In genomic region chr4:41326876-41327275, GRCm38 (mm10) we compare ENCODE assay signal across 26 mouse cellular contexts. TPM values are rescaled to one million over a fixed set of nuclear protein-coding genes. Genes with fewer than 3 reads are reported as not detected.
DNase-seq lines count a peak whose midpoint lies in the region; ATAC-seq and TF ChIP-seq lines count a peak whose summit lies in the region.
"Had no signal": no experiment of that assay in that cellular context is flagged by ENCODE, and none has a peak within 500 bp of the region (broad histone marks: within the 10 kb centered on the region; RNA-seq: fewer than 3 reads in every experiment).

No protein-coding gene starts in this region.

- no peaks in the 10 kb centered on the region for H3K27me3 ChIP-seq in liver, embryonic 15.5 days
- no peaks in the 10 kb centered on the region for H3K27me3 ChIP-seq in liver, postnatal 0 days (ENCODE audit: insufficient read depth, low read length)
- H3K27me3 ChIP-seq: CH12.LX; embryonic facial prominence, embryonic 12.5 days; embryonic facial prominence, embryonic 15.5 days; hindbrain, embryonic 12.5 days; hindbrain, embryonic 15.5 days; Patski had no signal

- WGBS in liver, embryonic 15.5 days (ENCODE audit: insufficient replicate concordance) = 81% methylated on average over 6 of the region's 6 CpGs
- WGBS in liver, postnatal 0 days (ENCODE audit: insufficient replicate concordance) = 87% methylated on average over 6 of the region's 6 CpGs

- no peak for TF ChIP-seq CTCF in liver, postnatal 0 days (IDR thresholded peaks at IDR 0.05; ENCODE audit: low read depth)

- no peak for ATAC-seq in liver, embryonic 15.5 days (ENCODE audit: insufficient read depth)
- no peak for ATAC-seq in liver, postnatal 0 days
- ATAC-seq in activated CD4-positive, CD25-positive, alpha-beta regulatory T cell, adult 4 months = peak; percentile 43
- 0 out of 2 replicates have a peak, but pooled peaks have one; percentile 15 for ATAC-seq in megakaryocyte, adult 5-6 weeks (ENCODE audit: poor library complexity, severe bottlenecking)
- ATAC-seq: forebrain, embryonic 14.5 days; forebrain, postnatal 0 days; intestine, embryonic 16.5 days; Patski had no signal

- H3K36me3 ChIP-seq in liver, embryonic 15.5 days (replicated peaks) = no peaks in the 10 kb centered on the region
- H3K36me3 ChIP-seq in liver, postnatal 0 days (replicated peaks; ENCODE audit: insufficient read depth, low read length) = no peaks in the 10 kb centered on the region
- H3K36me3 ChIP-seq: embryonic facial prominence, embryonic 12.5 days; embryonic facial prominence, embryonic 15.5 days; G1E; hindbrain, embryonic 12.5 days; hindbrain, embryonic 15.5 days had no signal

- DNase-seq in liver, postnatal 0 days = no peak
- DNase-seq in gastrocnemius, postnatal 4 days (ENCODE audit: low spot score in 2 of 2) = no peak
- DNase-seq in right cerebral cortex, postnatal 14 days = no peak
- no peak for DNase-seq in adrenal gland, postnatal 36 days
- DNase-seq: adrenal gland, postnatal 10 days; cerebellum, adult 11 months; cerebellum, adult 2 months; cerebellum, adult 9-11 months; cerebellum, postnatal 25 days; forebrain, postnatal 0 days; gastrocnemius, postnatal 10 days; gastrocnemius, postnatal 36 days; heart, adult 11 months had no signal

- no peak overlapping the region for H3K4me2 ChIP-seq in liver, embryonic 15.5 days
- H3K4me2 ChIP-seq in liver, postnatal 0 days (ENCODE audit: low read depth, low read length) = no peak overlapping the region
- H3K4me2 ChIP-seq: embryonic facial prominence, embryonic 12.5 days; embryonic facial prominence, embryonic 15.5 days; heart, embryonic 11.5 days; hindbrain, embryonic 12.5 days; hindbrain, embryonic 15.5 days had no signal

- H3K4me3 ChIP-seq in liver, embryonic 15.5 days (replicated peaks) = no peak overlapping the region
- H3K4me3 ChIP-seq in liver, postnatal 0 days (ENCODE audit: low read depth, low read length) = no peak overlapping the region
- H3K4me3 ChIP-seq: embryonic facial prominence, embryonic 12.5 days; embryonic facial prominence, embryonic 15.5 days; hindbrain, embryonic 12.5 days; hindbrain, embryonic 15.5 days had no signal

- no peak for TF ChIP-seq EP300 in liver, postnatal 0 days (IDR thresholded peaks at IDR 0.05; ENCODE audit: low read depth)

- H3K4me1 ChIP-seq in liver, embryonic 15.5 days (replicated peaks) = peaks cover 47% of the 10 kb centered on the region
- H3K4me1 ChIP-seq in liver, postnatal 0 days (ENCODE audit: insufficient read depth) = peaks cover 27% of the 10 kb centered on the region
- H3K4me1 ChIP-seq: embryonic facial prominence, embryonic 12.5 days; embryonic facial prominence, embryonic 15.5 days; hindbrain, embryonic 12.5 days; hindbrain, embryonic 15.5 days had no signal

- 0 out of 2 replicates have a peak overlapping the region, but pooled peaks have one; percentile 1 for H3K27ac ChIP-seq in liver, embryonic 15.5 days (replicated peaks)
- no peak overlapping the region for H3K27ac ChIP-seq in liver, postnatal 0 days (ENCODE audit: low read depth)
- H3K27ac ChIP-seq: embryonic facial prominence, embryonic 12.5 days; embryonic facial prominence, embryonic 15.5 days; hindbrain, embryonic 12.5 days; hindbrain, embryonic 15.5 days had no signal

- H3K9me3 ChIP-seq in liver, embryonic 15.5 days (replicated peaks) = no peaks in the 10 kb centered on the region
- no peaks in the 10 kb centered on the region for H3K9me3 ChIP-seq in liver, postnatal 0 days (ENCODE audit: low read length)
- H3K9me3 ChIP-seq: embryonic facial prominence, embryonic 12.5 days; embryonic facial prominence, embryonic 15.5 days; G1E; hindbrain, embryonic 12.5 days; hindbrain, embryonic 15.5 days had no signal

- H3K9ac ChIP-seq in liver, embryonic 15.5 days = no peak overlapping the region
- H3K9ac ChIP-seq in liver, postnatal 0 days (replicated peaks) = no peak overlapping the region
- H3K9ac ChIP-seq: embryonic facial prominence, embryonic 12.5 days; embryonic facial prominence, embryonic 15.5 days; forebrain, postnatal 0 days; hindbrain, embryonic 12.5 days; hindbrain, embryonic 15.5 days had no signal

RNA-seq across cellular contexts. Expression of gene Dcaf12, which starts 12.2 kb away (rescaled TPM):
- polyA plus RNA-seq in liver, embryonic 15.5 days (2015; fragmentation: Nextera tagmentation; extraction: Ambion mirVana) = 75.9 and 82.7 TPM in 2 replicates
- 35.8 and 39.6 TPM in 2 replicates for polyA plus RNA-seq in liver, postnatal 0 days (2015; fragmentation: Nextera tagmentation; extraction: Ambion mirVana)
- polyA plus RNA-seq in activated CD4-positive, CD25-positive, alpha-beta regulatory T cell, adult 4 months (2017; shearing (Covaris generic)) = 10 to 100 TPM; 24.4 to 28.0 TPM
- total RNA-seq in megakaryocyte, adult 5-6 weeks (2015) = 50.4 and 52.9 TPM in 2 replicates
- 46.9 and 51.0 TPM in 2 replicates for total RNA-seq in megakaryocyte, adult 5-6 weeks (2017)
- 10 to 100 TPM; 36.1 to 38.0 TPM for total RNA-seq in gastrocnemius, postnatal 4 days (2021)
- 10 to 100 TPM; 53.3 to 60.1 TPM for total RNA-seq in adrenal gland, postnatal 36 days (2021)

RNA-seq across cellular contexts. Expression of gene Ubap1, which starts 21.9 kb away (rescaled TPM):
- 32.4 and 34.2 TPM in 2 replicates for polyA plus RNA-seq in liver, embryonic 15.5 days (2015; fragmentation: Nextera tagmentation; extraction: Ambion mirVana)
- 25.6 and 28.6 TPM in 2 replicates for polyA plus RNA-seq in liver, postnatal 0 days (2015; fragmentation: Nextera tagmentation; extraction: Ambion mirVana)
- polyA plus RNA-seq in activated CD4-positive, CD25-positive, alpha-beta regulatory T cell, adult 4 months (2017; shearing (Covaris generic)) = 10 to 100 TPM; 25.5 to 36.2 TPM
- total RNA-seq in megakaryocyte, adult 5-6 weeks (2015) = 49.9 and 51.2 TPM in 2 replicates
- total RNA-seq in megakaryocyte, adult 5-6 weeks (2017) = 43.6 and 47.6 TPM in 2 replicates
- total RNA-seq in gastrocnemius, postnatal 4 days (2021) = 10 to 100 TPM; 41.2 to 46.0 TPM
- 10 to 100 TPM; 46.1 to 46.7 TPM for total RNA-seq in adrenal gland, postnatal 36 days (2021)

RNA-seq across cellular contexts. Expression of gene Ubap2, which starts 51.9 kb away (rescaled TPM):
- 22.9 and 25.0 TPM in 2 replicates for polyA plus RNA-seq in liver, embryonic 15.5 days (2015; fragmentation: Nextera tagmentation; extraction: Ambion mirVana)
- polyA plus RNA-seq in liver, postnatal 0 days (2015; fragmentation: Nextera tagmentation; extraction: Ambion mirVana) = 8.3 and 10.8 TPM in 2 replicates
- polyA plus RNA-seq in activated CD4-positive, CD25-positive, alpha-beta regulatory T cell, adult 4 months (2017; shearing (Covaris generic)) = 10 to 100 TPM; 18.2 to 23.7 TPM
- 26.1 and 35.6 TPM in 2 replicates for total RNA-seq in megakaryocyte, adult 5-6 weeks (2015)
- total RNA-seq in megakaryocyte, adult 5-6 weeks (2017) = 11.3 and 12.3 TPM in 2 replicates
- total RNA-seq in gastrocnemius, postnatal 4 days (2021) = 100 to 1,000 TPM; 127 to 136 TPM
- total RNA-seq in adrenal gland, postnatal 36 days (2021) = 10 to 100 TPM; 32.8 to 43.9 TPM

Comparison
In these comparisons a context has a peak if more than half of its experiments do, and no peak if none do; other contexts are left out.
1. ATAC-seq: peak in activated CD4-positive, CD25-positive, alpha-beta regulatory T cell, adult 4 months (single experiment) and megakaryocyte, adult 5-6 weeks (single experiment); none in liver, embryonic 15.5 days (single experiment) and liver, postnatal 0 days (single experiment).